Mouse (Mus musculus) limb, embryonic 13.5 days (tissue): ENCODE measurements at regions not wholly inside any gene's neighbourhood (a gene's known extent, or its start where the extent isn't known, plus 50 kb on each side); places are given as distances from the start of the nearest gene placed in this dataset.

Experiments used
- ATAC-seq: fragments of 200-750 bp; cut with Nextera tagmentation; 2 replicates; pipeline ENCODE4 v1.8.0; 2017; ENCODE audit warnings: low read depth, moderate number of reproducible peaks, moderate TSS enrichment; ENCODE audit not compliant: low FRiP score
- H3K27ac ChIP-seq: fragments of 300-500 bp; sonication (generic); 2 replicates; pipeline ENCODE4 v1.5.1; 2015; ENCODE audit warnings: inconsistent platforms, mild to moderate bottlenecking, moderate library complexity
- H3K27me3 ChIP-seq: fragments of 300-500 bp; sonication (generic); 2 replicates; pipeline ENCODE4 v1.6.1; 2015; ENCODE audit warnings: mild to moderate bottlenecking, inconsistent platforms
- H3K36me3 ChIP-seq: fragments of 300-500 bp; sonication (generic); 2 replicates; pipeline ENCODE4 v1.6.1; 2015; ENCODE audit warnings: inconsistent platforms, mild to moderate bottlenecking, moderate library complexity
- H3K4me1 ChIP-seq: fragments of 300-500 bp; sonication (generic); 2 replicates; pipeline ENCODE4 v1.6.1; 2015; ENCODE audit warnings: inconsistent platforms
- H3K4me2 ChIP-seq: fragments of 300-500 bp; sonication (generic); replicated peaks from 2 replicates; pipeline ENCODE4 v1.6.1; 2015; ENCODE audit warnings: inconsistent platforms, mild to moderate bottlenecking, moderate library complexity
- H3K4me3 ChIP-seq: fragments of 300-500 bp; sonication (generic); 2 replicates; pipeline ENCODE4 v1.5.1; 2015; ENCODE audit warnings: moderate library complexity, mild to moderate bottlenecking, inconsistent platforms
- H3K9ac ChIP-seq: fragments of 300-500 bp; sonication (generic); 2 replicates; pipeline ENCODE4 v1.6.1; 2015; ENCODE audit warnings: mild to moderate bottlenecking, inconsistent platforms
- H3K9me3 ChIP-seq: fragments of 300-500 bp; sonication (generic); 2 replicates; pipeline ENCODE4 v1.6.1; 2016; ENCODE audit warnings: inconsistent platforms
- WGBS: fragments of 180-500 bp; shearing (Covaris S2); methylation state at CpG from one replicate; pipeline ENCODE4 v1.1.7; 2015; 5-methylcytosine and 5-hydroxymethylcytosine counted together

GRCm38 (mm10) chr16:50118150-50118549, 314.0 kb downstream of the Bbx start:
- Histone ChIP-seq H3K4me2 (no peak overlapping the region), H3K9ac (no peak overlapping the region), H3K4me1 (no peaks in the 10 kb centered on the region), H3K9me3 (no peaks in the 10 kb centered on the region), H3K36me3 (no peaks in the 10 kb centered on the region), H3K27ac (no peak overlapping the region), H3K4me3 (no peak overlapping the region), H3K27me3 (no peaks in the 10 kb centered on the region)
- no peak for ATAC-seq
- 91% methylated on average over 7 of the region's 7 CpGs for WGBS

DNA sequence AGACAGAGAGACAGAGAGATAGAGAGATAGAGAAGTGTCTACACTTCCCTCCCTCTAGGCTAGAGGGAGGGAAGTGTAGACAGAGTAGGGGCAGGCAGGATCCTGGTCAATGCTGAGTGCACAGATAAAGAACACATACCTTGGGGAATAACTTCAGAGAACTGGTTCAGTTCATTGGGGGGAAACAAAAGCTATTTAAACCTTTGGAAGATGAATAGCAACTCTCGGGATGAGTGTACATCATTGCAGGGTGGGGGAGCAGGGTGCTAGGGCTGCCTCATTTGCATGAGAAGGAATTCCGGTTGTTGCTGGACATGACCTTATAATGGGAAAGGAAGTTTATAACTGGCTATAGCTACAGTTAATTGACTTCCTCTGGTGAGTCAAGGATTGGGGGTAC, 309.7 kb downstream of the Bbx start:
- Histone ChIP-seq H3K4me3 (no peak overlapping the region), H3K27ac (no peak overlapping the region), H3K9me3 (no peaks in the 10 kb centered on the region), H3K4me2 (no peak overlapping the region), H3K36me3 (no peaks in the 10 kb centered on the region), H3K27me3 (no peaks in the 10 kb centered on the region), H3K4me1 (no peaks in the 10 kb centered on the region), H3K9ac (no peak overlapping the region)
- 71% methylated on average over 2 of the region's 2 CpGs for WGBS
- ATAC-seq, result no peak

- H3K27ac ChIP-seq, result no peak overlapping the region
- H3K4me2 ChIP-seq, result no peak overlapping the region
- H3K36me3 ChIP-seq, result no peaks in the 10 kb centered on the region
- no peaks in the 10 kb centered on the region for H3K9me3 ChIP-seq
- H3K27me3 ChIP-seq, result no peaks in the 10 kb centered on the region
- WGBS, result 86% methylated on average over 4 of the region's 4 CpGs
- H3K9ac ChIP-seq, result no peak overlapping the region
- no peak for ATAC-seq
- no peaks in the 10 kb centered on the region for H3K4me1 ChIP-seq
- H3K4me3 ChIP-seq, result no peak overlapping the region
Observed at GRCm38 (mm10) chr16:50124646-50125045, 307.5 kb downstream of the Bbx start.

- WGBS, result 46% methylated on average over 5 of the region's 5 CpGs
- no peaks in the 10 kb centered on the region for H3K4me1 ChIP-seq
- peak; percentile 57; the same call in 1 of the 2 replicates for ATAC-seq
- H3K9me3 ChIP-seq, result no peaks in the 10 kb centered on the region
- no peak overlapping the region for H3K27ac ChIP-seq
- H3K4me3 ChIP-seq, result no peak overlapping the region
- H3K4me2 ChIP-seq, result no peak overlapping the region
- H3K27me3 ChIP-seq, result no peaks in the 10 kb centered on the region
- no peak overlapping the region for H3K9ac ChIP-seq
- H3K36me3 ChIP-seq, result no peaks in the 10 kb centered on the region
Observed at GRCm38 (mm10) chr16:50125564-50125963, 306.6 kb downstream of the Bbx start.

GRCm38 (mm10) chr16:50131406-50131805, 300.8 kb downstream of the Bbx start:
- no peak for ATAC-seq
- H3K36me3 ChIP-seq, result no peaks in the 10 kb centered on the region
- H3K27ac ChIP-seq, result no peak overlapping the region
- H3K4me2 ChIP-seq, result no peak overlapping the region
- no peak overlapping the region for H3K4me3 ChIP-seq
- H3K9ac ChIP-seq, result no peak overlapping the region
- 90% methylated on average over 2 of the region's 2 CpGs for WGBS
- peaks cover 6% of the 10 kb centered on the region; the same call in 1 of the 2 replicates for H3K9me3 ChIP-seq
- no peaks in the 10 kb centered on the region for H3K4me1 ChIP-seq
- H3K27me3 ChIP-seq, result no peaks in the 10 kb centered on the region
